Mouse (Mus musculus) CH12F3 (cell line): ENCODE results near the gene Otulinl.

Experiments
- in situ Hi-C: fragments of 300-500 bp; cut with MboI; formaldehyde crosslinking; loops from 2 replicates; pipeline ENCODE4 v1.14.3; 2020; ENCODE audit warnings: low sequenced_read_pairs

Otulinl gene

DNA sequence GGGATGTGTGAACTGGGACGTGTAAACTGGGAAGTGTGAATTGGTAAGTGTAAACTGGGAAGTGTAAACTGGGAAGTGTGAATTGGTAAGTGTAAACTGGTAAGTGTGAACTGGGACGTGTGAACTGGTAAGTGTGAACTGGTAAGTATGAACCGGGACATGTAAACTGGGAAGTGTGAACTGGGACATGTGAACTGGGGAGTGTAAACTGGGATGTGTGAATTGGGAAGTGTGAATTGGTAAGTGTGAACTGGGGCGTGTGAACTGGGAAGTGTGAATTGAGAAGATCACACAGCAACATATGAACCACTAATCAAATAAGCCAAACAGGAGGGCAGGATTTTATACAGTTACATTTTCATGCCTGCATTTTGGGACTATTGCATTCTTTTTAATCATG is 23.0 kb downstream of the Otulinl start:
- in situ Hi-C loops, result no loop called here

DNA sequence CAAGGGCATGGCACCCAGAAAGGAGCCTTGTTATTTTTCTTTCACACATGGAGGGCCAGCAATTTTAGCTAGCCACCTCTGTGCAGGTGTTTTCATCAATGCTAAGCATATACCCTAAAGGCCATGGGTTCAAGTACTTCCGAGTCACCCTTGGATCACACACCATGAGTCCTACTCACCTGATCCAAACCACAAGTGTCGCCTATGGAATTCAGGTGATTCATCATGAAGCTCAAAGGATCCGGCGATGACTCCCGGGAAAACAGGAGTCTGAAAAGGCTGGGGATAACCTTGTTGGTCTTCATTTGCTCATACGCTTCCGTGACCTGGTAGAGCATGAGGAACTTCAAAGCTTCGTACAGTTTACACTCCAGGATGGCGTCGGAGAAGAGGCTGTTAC is 23.5 kb downstream of the Otulinl start:
- in situ Hi-C loops, result no loop called here

DNA sequence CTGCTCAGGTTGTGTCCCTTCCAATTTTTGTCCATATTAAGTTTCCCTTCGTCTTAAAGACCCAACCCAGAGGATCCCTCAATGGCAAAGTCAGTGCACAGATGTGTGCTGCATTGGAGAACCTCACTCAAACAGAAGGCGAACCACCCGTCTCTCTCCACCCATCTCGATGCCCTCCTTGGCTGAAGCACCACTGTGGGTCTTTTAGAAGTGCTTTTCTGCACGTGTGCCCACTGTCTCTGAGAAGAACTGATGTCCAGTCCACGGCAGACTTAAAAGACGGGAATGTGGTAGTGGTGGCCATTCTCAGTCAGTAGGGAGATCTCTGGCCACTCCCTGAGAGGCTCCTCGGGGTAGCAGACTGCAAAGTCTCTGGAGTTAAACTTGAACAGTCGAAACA is 24.8 kb downstream of the Otulinl start:
- in situ Hi-C loops, result no loop called here

DNA sequence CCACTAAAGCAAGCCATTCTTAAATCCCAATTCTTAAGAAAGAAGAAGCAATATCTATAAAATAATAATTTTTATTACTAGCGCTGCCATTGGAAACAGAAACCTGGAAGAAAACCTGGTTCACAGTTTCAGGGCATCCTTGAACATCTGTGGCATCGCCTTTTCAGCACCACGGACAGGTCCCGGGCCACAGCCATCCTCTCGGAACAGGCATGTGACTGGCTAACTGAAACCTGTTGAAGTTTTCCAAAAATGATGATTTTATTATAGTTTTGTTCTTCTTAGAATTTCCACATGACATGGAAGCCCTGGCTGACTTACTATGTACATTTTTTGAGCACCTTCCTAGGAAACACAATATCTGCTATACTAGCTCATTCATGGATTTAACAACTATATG is 26.4 kb downstream of the Otulinl start:
- in situ Hi-C loops, result no loop called here

DNA sequence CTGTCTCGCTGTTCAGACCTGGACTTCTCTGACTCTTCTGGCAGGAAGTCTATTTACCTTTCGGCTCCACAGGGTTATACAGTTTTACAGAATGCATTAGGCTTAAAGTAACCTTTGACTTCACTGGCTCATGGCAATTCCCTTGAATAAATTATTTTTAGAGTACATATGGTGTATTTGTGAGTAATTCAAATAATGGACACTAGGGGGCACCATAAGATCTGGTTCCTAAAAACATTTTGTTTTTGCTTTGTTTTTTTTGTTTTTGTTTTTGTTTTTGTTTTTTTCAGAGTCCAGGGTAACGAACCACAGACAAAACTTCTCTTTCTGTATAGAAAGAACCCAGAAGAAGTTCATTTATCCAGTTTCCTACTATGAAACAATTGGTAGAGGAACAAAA is 33.7 kb downstream of the Otulinl start:
- in situ Hi-C loops, result no loop called here

DNA sequence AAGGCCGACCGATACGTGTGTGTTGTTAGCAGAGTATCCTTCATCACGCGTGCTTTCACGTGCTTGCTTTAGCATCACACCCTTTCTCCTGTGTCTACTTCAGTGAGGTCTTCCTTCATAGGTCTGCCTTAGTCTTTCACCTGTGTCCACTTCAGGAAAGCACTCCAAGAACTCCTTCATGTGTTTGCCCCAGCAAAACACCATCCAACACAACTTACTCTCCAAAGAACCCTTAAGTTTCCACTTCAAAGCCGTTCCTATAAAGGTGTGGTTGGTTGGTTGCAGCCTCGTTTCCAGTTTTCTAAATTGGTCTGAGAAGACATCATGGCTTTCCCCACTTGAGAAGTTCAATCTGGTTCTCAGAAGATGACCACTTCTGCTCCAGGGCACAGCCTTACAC is 34.7 kb downstream of the Otulinl start:
- in situ Hi-C loops, result no loop called here

DNA sequence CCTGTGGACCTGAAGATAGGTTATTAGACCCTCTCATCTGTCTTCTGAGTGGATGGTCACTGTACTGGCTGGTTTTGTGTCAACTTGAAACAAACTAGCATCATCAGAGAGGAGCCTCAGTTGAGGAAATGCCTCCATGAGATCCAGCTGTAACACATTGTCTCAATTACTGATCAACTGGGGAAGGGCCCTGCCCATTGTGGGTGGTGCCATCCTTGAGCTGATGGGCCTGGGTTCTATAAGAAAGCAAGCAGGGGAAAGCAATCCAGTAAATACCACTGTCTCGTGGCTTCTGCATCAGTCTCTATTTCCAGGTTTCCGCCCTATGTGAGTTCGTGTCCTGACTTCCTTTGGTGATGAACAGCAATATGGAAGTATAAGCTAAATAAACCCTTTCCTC is 36.1 kb downstream of the Otulinl start:
- in situ Hi-C loops, result no loop called here

DNA sequence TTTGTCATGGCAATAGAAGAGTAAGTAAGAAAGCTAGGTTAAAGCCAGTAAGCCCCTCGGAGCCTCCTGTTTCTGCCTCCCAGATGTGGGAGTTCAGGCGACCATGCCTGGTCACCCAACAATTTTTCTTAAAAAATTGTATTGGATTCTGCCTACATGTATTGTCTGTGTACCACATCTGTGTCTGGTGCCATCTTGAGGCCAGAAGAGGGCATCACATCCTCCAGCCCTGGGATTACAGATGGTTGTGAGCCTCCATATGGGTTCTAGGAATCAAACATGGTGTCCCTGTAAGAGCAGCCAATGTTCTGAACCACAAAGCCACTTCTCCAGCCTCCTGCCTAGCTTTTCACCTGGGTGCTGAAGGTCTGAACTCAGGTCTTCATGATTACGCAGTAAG is 38.5 kb downstream of the Otulinl start:
- in situ Hi-C loops, result no loop called here

DNA sequence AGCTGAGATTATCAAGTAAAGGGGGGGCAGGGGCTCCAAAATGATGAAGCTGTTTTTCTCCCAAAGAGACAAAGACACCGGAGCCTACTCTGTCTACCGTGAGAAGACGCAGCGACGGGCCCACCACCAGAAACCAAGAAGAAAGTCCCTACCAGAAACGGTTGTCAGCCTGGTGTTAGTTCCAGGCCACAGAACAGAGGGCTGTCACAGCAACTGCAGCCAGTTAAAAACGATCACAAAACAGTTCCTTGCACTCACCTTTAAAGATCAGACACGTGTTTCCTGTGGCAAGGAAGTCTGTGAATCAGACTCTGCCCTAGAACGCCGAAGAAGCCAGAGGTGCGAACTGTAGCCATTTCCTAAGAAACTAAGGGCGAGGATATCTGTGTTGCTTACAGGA is 40.2 kb downstream of the Otulinl start:
- in situ Hi-C loops, result no loop called here

DNA sequence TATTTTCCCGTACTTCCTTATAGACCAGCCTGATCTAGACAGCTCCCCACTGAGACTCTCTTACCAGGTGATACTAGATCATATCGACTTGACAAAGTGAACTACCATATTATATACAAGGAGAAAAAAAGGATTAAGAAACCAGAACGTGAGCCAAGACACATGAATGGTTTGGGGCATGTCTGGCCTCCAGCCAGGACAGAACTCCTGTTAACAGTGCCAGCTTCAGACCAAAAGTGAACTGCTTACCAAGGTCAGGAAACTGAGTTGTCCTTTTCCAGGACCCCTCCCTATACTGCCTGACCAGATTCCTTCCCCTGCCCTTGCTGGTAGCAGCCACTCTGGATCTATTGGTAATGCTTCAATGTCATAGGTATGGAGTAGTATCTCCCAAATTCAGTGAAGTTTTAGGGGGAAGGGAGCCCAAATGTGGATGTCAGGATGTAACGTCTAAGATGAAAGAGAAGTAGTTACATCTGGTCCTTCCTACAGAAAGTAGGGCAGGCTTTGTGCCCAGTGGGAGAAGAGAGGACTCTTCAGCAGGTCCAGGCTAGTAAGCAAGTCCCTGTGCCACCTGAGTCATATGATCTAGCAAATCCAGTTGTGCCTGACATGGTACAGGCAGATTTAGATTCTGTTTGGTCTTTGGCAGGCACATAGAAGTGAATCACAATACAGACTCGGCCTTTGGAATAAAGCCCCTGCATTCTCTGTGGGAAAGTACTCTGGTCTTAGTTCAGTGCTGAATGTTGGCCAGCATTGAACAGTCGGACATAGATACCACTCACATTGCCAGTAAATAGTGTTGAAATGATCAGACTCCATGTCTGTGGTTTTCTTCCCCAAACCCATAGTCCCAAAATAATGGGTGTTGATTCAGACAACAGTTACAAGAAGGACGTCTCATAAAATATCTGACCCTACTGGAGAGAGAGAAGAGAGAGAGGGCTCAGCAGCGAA is 47.2 kb downstream of the Otulinl start:
- in situ Hi-C loops, result no loop called here

DNA sequence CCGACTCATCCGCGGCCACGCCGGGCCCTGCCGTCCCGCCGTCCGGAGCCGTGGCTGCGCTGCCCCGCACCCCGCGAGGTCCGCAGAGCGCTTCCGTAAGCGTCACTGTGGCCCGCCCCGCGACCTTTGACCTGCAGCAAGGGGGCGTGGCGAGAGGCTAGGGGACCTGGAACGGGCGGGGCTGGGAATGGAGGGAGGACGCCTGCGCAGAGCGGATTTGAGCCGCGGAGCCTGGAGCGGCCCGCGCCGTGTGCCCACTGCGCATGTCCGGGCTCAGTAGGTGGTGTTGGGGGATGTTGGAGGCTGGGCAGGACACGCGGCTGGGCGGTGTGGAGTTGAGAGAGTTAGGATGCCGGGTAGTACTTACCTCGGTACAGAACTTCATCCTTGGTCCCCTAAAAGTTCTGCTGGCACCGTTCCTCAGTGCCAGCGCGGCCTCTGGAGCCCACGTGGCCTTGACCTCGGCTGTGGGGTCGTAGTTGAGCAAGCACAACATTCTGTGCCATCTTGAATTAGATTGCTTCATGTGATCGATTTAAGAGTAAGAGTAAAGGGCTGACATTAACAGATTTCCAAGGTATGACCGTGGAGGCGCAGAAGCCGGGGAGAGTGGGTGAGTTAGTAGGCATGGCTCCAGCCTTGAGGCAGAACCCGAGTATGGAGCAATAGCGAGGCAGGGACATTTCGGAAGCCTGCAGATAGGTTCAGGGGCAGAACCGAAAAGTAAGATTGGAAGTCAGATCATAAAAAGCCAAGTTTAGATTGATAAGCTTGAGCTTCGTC is 50.6 kb downstream of the Otulinl start, which contains the start of gene Otulin:
TSS of gene Otulin (minus strand) at position 93 of the 783 bp plus-strand sequence.
- in situ Hi-C loops, result no loop called here

DNA sequence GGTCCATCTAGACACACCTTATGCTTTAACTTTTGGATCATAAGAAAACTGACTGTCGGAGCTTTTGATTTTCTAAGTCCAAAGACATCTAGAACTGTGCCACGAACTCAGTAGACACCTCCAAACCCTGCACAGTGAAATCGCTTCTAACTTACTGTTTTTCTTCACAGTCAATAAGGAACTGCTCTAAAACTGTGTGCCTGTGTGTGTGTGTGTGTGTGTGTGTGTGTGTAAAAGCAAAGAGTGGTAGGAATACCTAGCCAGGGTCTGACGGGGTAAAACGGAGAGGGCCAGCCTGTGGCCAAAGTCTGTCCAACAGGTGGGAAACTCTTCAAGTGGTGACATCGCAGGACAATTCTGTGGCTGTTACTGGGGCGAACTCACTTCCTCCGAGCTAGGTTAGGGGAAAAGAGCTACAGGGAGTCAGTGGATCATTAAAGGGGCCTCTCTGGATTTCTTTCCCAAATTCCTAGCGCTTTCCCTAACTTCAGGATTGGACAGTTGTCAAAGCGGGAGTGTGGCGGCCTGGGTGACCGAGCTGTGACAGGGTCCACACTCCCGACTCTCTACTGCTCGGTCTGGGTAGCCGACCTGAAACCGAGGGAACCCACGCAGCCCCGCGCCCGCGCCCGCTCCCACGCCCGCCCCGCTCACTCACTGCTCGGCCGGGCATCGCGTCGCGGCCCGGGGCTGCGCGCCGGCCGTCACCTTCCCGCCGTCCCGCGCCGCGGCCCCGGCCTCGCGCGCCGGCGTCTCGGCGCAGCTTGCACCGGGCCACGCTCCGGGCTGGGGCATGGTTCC is 51.4 kb downstream of the Otulinl start:
- in situ Hi-C loops, result no loop called here

DNA sequence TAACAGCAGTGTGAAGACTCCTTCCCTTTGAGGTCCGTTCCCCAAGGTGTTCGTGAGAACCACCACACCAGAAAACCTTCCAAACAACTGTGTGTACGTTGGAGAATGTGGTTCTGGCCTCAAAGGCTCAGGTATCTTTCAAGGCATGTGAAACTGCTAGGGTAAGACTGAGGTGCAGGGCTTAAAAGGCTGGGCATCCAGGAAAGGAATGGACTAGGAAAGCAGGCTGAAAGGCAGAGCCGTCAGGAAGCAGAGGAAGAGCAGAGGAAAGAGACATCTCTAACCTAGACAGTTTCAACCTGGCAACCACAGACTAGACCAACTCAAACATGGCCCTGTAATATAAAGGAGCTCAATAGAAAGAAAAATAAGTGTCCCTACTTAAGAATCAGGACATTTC is 52.3 kb downstream of the Otulinl start:
- in situ Hi-C loops, result no loop called here

DNA sequence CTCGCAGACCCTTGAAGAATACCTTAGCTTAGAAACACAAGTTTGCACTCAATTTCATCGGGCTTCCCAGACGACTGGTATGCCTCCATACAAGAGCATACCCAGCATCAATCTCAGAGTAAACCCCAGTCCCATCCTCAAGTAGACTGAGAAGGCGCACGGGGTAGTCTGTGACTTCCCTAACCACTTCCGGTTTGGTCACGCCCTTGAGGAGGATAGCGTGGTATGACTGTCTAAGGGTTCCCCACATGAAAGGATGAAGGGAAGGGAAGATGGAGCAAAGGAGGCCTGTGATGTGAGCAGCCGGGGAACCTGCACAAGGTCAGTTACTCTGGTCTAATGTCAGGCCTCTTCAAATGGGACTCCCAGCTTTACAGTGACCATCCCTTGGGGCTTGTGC is 53.6 kb downstream of the Otulinl start:
- in situ Hi-C loops, result no loop called here

DNA sequence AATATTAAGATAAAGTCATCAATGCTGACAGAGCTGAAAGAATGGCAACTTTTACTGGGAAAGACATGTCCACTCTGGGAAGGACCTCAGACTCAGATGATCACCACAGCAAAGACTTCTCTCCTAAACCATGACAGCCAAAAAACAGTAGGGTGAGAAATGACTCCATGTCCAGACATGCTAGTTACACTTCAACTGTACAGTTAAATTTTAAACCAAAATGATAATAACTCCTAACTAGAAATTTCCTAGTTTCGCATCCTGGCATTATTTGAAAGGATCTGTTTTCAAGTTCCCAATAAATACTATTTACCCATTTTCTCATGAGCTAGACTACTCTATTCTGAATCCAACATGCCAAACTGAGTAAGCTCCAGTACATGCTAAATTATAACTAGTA is 55.1 kb downstream of the Otulinl start:
- in situ Hi-C loops, result no loop called here

DNA sequence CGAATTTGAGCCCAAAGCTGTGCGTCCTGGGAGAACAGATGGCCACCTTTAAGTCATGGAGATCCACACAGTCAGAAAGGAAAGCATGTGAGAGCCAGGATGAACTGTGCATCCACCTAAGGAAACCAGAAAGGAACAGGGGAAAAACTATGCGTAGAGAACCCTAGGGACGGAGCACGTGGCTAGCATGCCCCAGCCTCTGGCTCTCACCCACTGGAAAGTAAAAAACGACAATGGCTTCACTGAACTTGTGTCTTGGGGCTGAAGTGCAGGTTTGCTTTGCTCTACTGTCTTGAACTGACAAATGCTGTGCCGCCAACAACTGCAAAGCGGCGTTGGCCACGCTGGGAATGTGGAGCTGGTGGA is 55.5 kb downstream of the Otulinl start:
- in situ Hi-C loops, result no loop called here

DNA sequence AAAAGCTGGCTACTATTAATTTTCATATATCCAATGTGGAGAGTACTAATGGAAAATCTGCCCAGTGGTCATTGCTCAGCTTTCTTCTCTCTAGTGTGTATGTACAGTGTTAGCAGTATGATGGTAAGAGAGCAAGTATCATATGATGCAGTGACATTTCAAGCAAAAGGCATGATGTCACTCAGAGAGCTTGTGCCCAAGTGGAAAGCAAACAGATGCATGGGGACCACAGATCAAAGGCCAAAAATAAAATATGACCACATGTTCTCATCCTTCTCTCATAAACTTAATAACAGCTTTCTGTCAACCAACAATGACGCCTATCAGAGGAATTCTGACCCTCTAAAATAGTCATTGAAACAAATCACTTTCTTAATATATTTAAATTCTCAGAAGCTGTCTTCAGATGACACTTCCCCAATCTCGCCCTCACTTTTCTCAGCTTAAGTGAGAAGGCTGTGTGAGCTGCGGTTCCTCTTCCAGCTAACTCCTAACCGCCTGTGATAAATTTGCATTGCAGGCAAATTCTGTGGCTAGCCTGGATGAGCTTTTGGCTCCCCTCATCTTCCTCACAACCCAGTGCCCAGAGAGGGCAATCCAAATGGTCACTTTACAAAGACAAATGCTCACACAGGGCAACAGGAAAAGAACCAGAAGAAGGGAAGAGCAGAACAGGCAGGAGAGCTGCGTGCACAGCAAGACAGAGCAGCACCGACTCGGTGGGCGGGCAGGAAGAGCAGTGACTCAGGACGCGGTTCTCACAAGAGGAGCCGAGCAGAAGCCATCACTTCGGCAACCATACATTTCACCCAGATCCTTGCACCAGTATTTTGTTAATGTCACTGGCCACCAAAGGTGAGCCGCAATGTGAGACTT is 56.1 kb downstream of the Otulinl start:
- in situ Hi-C loops, result no loop called here

DNA sequence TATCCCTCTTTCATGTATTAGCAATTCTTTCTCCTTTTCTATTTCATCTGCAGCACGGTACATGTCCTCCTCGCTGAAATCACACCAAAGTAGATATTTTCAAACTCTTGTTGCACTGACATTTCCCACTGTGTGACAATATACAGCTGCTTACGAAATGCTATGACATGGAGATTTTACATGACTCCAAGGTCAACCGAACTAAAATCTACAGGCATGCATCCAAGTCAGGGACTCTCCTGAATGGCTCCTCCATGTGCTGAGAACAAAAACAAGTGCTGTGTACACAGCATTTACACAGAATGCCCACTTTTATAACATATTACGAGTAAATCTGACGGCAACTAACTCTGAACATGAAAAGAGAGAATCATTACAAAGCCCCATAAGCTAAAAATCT is 58.1 kb downstream of the Otulinl start:
- in situ Hi-C loops, result no loop called here

DNA sequence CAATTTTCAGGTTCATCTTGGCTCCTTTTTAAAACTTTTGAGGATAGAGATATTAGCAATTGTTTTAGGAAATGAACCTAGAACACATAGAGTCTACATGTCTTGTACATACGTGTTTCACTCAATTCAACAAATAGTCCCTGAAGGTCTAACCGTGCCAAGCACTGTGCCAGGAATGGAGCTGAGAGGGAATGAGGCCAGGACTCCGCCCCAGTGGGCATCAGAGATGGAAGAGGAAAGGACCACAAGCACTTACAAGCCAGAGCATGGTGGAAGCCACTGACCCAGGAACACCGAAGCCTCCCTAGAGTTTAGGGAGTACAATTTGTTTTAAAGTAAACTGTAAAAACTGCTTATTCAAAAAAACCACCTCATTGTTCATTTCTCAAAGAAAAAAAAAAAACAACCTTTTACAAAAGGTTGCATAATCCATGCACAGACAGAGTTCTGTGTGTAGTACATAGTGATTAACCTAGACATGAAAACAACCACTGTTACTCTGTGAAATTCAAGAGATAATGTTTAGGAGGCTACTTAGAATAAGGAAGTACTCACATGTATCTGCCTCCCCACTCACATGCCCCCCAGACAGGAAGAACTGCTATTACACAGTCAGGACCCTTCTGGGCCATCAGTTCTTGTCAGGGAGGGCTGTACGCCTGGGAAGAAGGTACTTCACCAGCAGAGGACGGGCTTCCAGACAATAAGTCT is 60.7 kb downstream of the Otulinl start:
- in situ Hi-C loops, result no loop called here

DNA sequence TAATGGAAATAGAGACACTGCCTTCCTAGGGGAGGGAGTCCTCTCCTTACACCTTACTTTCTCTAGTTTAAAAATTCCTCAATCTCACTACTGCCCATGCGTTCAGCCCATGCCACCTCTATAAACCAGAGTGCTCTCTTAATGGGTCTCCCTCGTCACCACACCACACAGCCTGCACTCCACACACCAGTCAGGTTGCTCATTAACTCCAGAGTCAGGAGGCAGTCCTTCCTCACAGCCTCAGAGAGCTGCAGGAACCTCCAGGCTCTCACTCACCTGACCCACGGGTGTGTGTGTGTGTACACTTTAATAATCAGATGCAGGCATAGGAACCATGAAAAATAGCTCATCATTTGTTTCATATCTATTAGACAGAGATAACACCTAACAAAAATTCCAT is 61.7 kb downstream of the Otulinl start:
- in situ Hi-C loops, result no loop called here
